In genomic region chr7:3291764-3292163, GRCm38 (mm10) we compare ENCODE assay signal across 10 mouse cellular contexts. TPM values are rescaled to one million over a fixed set of nuclear protein-coding genes. Genes with fewer than 3 reads are reported as not detected.
A peak's percentile ranks its signal among the peaks of the same experiment; 100 is the strongest.
DNase-seq lines count a peak whose midpoint lies in the region; ATAC-seq and TF ChIP-seq lines count a peak whose summit lies in the region.
"Had no signal": no experiment of that assay in that cellular context is flagged by ENCODE, and none has a peak within 500 bp of the region (broad histone marks: within the 10 kb centered on the region; RNA-seq: fewer than 3 reads in every experiment).

No protein-coding gene starts in this region.

- no peak for TF ChIP-seq CTCF in small intestine, adult 2 months (IDR thresholded peaks at IDR 0.05; ENCODE audit: extremely low read depth, insufficient read length, insufficient replicate concordance, low read depth, low read length)
- no peak for TF ChIP-seq CTCF in thymus, adult 2 months (IDR thresholded peaks at IDR 0.05; ENCODE audit: borderline replicate concordance, control insufficient read depth, extremely low read depth, insufficient read depth, low read length, poor library complexity)
- no peak for TF ChIP-seq CTCF in left cerebral cortex, adult 2 months (IDR thresholded peaks at IDR 0.05)

- ATAC-seq in megakaryocyte, adult 5-6 weeks (ENCODE audit: poor library complexity, severe bottlenecking), result no peak
- no peak for ATAC-seq in intestine, embryonic 15.5 days

- 51% methylated on average over 3 of the region's 3 CpGs for WGBS in heart, embryonic 10.5 days
- 57% methylated on average over 3 of the region's 3 CpGs for WGBS in intestine, embryonic 15.5 days
- 77% methylated on average over 3 of the region's 3 CpGs for WGBS in small intestine, adult 2 months
- 78% methylated on average over 3 of the region's 3 CpGs for WGBS in thymus, adult 2 months

- peak overlapping the region; percentile 68 for H3K4me3 ChIP-seq in heart, embryonic 10.5 days
- H3K4me3 ChIP-seq in megakaryocyte, embryonic 14.5 days (replicated peaks), result peak overlapping the region; percentile 62
- H3K4me3 ChIP-seq in intestine, embryonic 15.5 days (replicated peaks), result peak overlapping the region; percentile 40
- peak overlapping the region; percentile 45 for H3K4me3 ChIP-seq in small intestine, adult 2 months (ENCODE audit: low read depth, low read length)
- no peak overlapping the region for H3K4me3 ChIP-seq in thymus, adult 2 months (ENCODE audit: control insufficient read depth, insufficient read depth, low read length)
- H3K4me3 ChIP-seq in left cerebral cortex, adult 2 months, result no peak overlapping the region

- peak overlapping the region; percentile 45; the same call in 1 of the 2 replicates for H3K9ac ChIP-seq in intestine, embryonic 15.5 days

- H3K36me3 ChIP-seq in heart, embryonic 10.5 days, result peaks cover 30% of the 10 kb centered on the region
- H3K36me3 ChIP-seq in megakaryocyte, embryonic 14.5 days (replicated peaks; ENCODE audit: low read length), result peaks cover 8% of the 10 kb centered on the region
- H3K36me3 ChIP-seq in intestine, embryonic 15.5 days, result peaks cover 5% of the 10 kb centered on the region; the same call in 1 of the 2 replicates
- peaks cover 2% of the 10 kb centered on the region; the same call in 1 of the 2 replicates for H3K36me3 ChIP-seq in small intestine, adult 2 months (ENCODE audit: control insufficient read depth, insufficient read depth, low read length)
- H3K36me3 ChIP-seq in thymus, adult 2 months (ENCODE audit: control insufficient read depth, insufficient read depth, low read length), result no peaks in the 10 kb centered on the region

- intact Hi-C loops in left cerebral cortex, adult 2 months (cut with DNase I), result no loop called here

- peak overlapping the region; percentile 74 for H3K4me2 ChIP-seq in intestine, embryonic 15.5 days (replicated peaks)

- peaks cover 34% of the 10 kb centered on the region for H3K4me1 ChIP-seq in heart, embryonic 10.5 days
- H3K4me1 ChIP-seq in megakaryocyte, embryonic 14.5 days, result peaks cover 56% of the 10 kb centered on the region
- H3K4me1 ChIP-seq in intestine, embryonic 15.5 days (replicated peaks), result peaks cover 36% of the 10 kb centered on the region
- H3K4me1 ChIP-seq in small intestine, adult 2 months (ENCODE audit: control insufficient read depth, insufficient read depth, insufficient read length, low read length), result peaks cover 34% of the 10 kb centered on the region
- peaks cover 8% of the 10 kb centered on the region; the same call in 1 of the 2 replicates for H3K4me1 ChIP-seq in thymus, adult 2 months (replicated peaks; ENCODE audit: control insufficient read depth, insufficient read depth, low read length)

- no peaks in the 10 kb centered on the region for H3K27me3 ChIP-seq in heart, embryonic 10.5 days (ENCODE audit: insufficient read depth, poor library complexity, severe bottlenecking)
- H3K27me3 ChIP-seq in megakaryocyte, embryonic 14.5 days (replicated peaks), result peaks cover 2% of the 10 kb centered on the region
- no peaks in the 10 kb centered on the region for H3K27me3 ChIP-seq in intestine, embryonic 15.5 days (replicated peaks)
- no peaks in the 10 kb centered on the region for H3K27me3 ChIP-seq in small intestine, adult 2 months (ENCODE audit: control insufficient read depth, insufficient read depth, low read length)
- H3K27me3 ChIP-seq in thymus, adult 2 months (ENCODE audit: control insufficient read depth, insufficient read depth, low read length), result no peaks in the 10 kb centered on the region

- TF ChIP-seq POLR2A in small intestine, adult 2 months (IDR thresholded peaks at IDR 0.05; ENCODE audit: low read depth, low read length), result no peak
- no peak for TF ChIP-seq POLR2A in thymus, adult 2 months (IDR thresholded peaks at IDR 0.05; ENCODE audit: control insufficient read depth, extremely low read depth, insufficient read depth, low read length, poor library complexity)

- DNase-seq in heart, embryonic 10.5 days (ENCODE audit: low spot score), result no peak
- DNase-seq in heart, adult 11 months, result no peak
- no peak for DNase-seq in thymus, adult 2 months
- no peak for DNase-seq in left cerebral cortex, adult 2 months (ENCODE audit: extremely low spot score in 1 of 2, low spot score in 2 of 2)
- DNase-seq: adrenal gland, adult 8-10 months; kidney, adult 9 months had no signal

- H3K27ac ChIP-seq in heart, embryonic 10.5 days, result peak overlapping the region; percentile 93
- peak overlapping the region; percentile 94 for H3K27ac ChIP-seq in intestine, embryonic 15.5 days
- H3K27ac ChIP-seq in small intestine, adult 2 months (ENCODE audit: insufficient read depth, low read depth, low read length), result peak overlapping the region; percentile 67
- H3K27ac ChIP-seq in thymus, adult 2 months (ENCODE audit: control insufficient read depth, insufficient read depth, low read length), result no peak overlapping the region
- H3K27ac ChIP-seq in left cerebral cortex, adult 2 months, result no peak overlapping the region

- H3K9me3 ChIP-seq in heart, embryonic 10.5 days, result no peaks in the 10 kb centered on the region; the same call in 1 of the 2 replicates
- H3K9me3 ChIP-seq in megakaryocyte, embryonic 14.5 days, result no peaks in the 10 kb centered on the region
- H3K9me3 ChIP-seq in intestine, embryonic 15.5 days, result no peaks in the 10 kb centered on the region

RNA-seq across cellular contexts. Expression of gene Prkcg, which starts 2.8 kb away (rescaled TPM):
- polyA plus RNA-seq in heart, embryonic 10.5 days (2016; fragmentation: Nextera tagmentation; extraction: Ambion mirVana), result 0.16 and 0.35 TPM in 2 replicates
- polyA plus RNA-seq in megakaryocyte, embryonic 14.5 days (2012; ENCODE audit: insufficient read depth, low replicate concordance), result 0.23 TPM in 1 of 2 replicates, not detected in the other
- total RNA-seq in megakaryocyte, adult 5-6 weeks (2015), result 1.3 and 1.6 TPM in 2 replicates
- 0.81 and 0.92 TPM in 2 replicates for total RNA-seq in megakaryocyte, adult 5-6 weeks (2017)
- polyA plus RNA-seq in intestine, embryonic 15.5 days (2015; fragmentation: Nextera tagmentation; extraction: Ambion mirVana), result 0.27 and 0.45 TPM in 2 replicates
- polyA plus RNA-seq in small intestine, adult 2 months (2012; rRNA removed), result 0.60 and 1.0 TPM in 2 replicates
- 0.86 and 0.94 TPM in 2 replicates for polyA plus RNA-seq in thymus, adult 2 months (2012; rRNA removed)
- total RNA-seq in left cerebral cortex, adult 2 months (2021), result 100 to 1,000 TPM; 262 to 263 TPM

RNA-seq across cellular contexts. Expression of gene Myadm, which starts 2.9 kb away (rescaled TPM):
- 127 and 180 TPM in 2 replicates for polyA plus RNA-seq in heart, embryonic 10.5 days (2016; fragmentation: Nextera tagmentation; extraction: Ambion mirVana)
- 1.5 and 8.9 TPM in 2 replicates for polyA plus RNA-seq in megakaryocyte, embryonic 14.5 days (2012; ENCODE audit: insufficient read depth, low replicate concordance)
- 246 and 261 TPM in 2 replicates for total RNA-seq in megakaryocyte, adult 5-6 weeks (2015)
- total RNA-seq in megakaryocyte, adult 5-6 weeks (2017), result 75.7 and 78.5 TPM in 2 replicates
- polyA plus RNA-seq in intestine, embryonic 15.5 days (2015; fragmentation: Nextera tagmentation; extraction: Ambion mirVana), result 131 and 135 TPM in 2 replicates
- polyA plus RNA-seq in small intestine, adult 2 months (2012; rRNA removed), result 132 and 142 TPM in 2 replicates
- polyA plus RNA-seq in thymus, adult 2 months (2012; rRNA removed), result 62.1 and 86.4 TPM in 2 replicates
- total RNA-seq in left cerebral cortex, adult 2 months (2021), result 10 to 100 TPM; 61.9 to 62.1 TPM

RNA-seq across cellular contexts. Expression of gene Cacng7, which starts 41.0 kb away (rescaled TPM):
- polyA plus RNA-seq in heart, embryonic 10.5 days (2016; fragmentation: Nextera tagmentation; extraction: Ambion mirVana), result 0.22 and 1.3 TPM in 2 replicates
- polyA plus RNA-seq in megakaryocyte, embryonic 14.5 days (2012; ENCODE audit: insufficient read depth, low replicate concordance), result not detected in 2 replicates
- not detected in 2 replicates for total RNA-seq in megakaryocyte, adult 5-6 weeks (2015)
- not detected in 2 replicates for total RNA-seq in megakaryocyte, adult 5-6 weeks (2017)
- polyA plus RNA-seq in intestine, embryonic 15.5 days (2015; fragmentation: Nextera tagmentation; extraction: Ambion mirVana), result 1.2 and 1.8 TPM in 2 replicates
- 7.5 and 8.8 TPM in 2 replicates for polyA plus RNA-seq in small intestine, adult 2 months (2012; rRNA removed)
- 2.6 and 2.7 TPM in 2 replicates for polyA plus RNA-seq in thymus, adult 2 months (2012; rRNA removed)
- 100 to 1,000 TPM; 180 to 201 TPM for total RNA-seq in left cerebral cortex, adult 2 months (2021)

RNA-seq across cellular contexts. Expression of gene Nlrp12, which starts 42.2 kb away (rescaled TPM):
- polyA plus RNA-seq in heart, embryonic 10.5 days (2016; fragmentation: Nextera tagmentation; extraction: Ambion mirVana), result 0.06 TPM in 1 of 2 replicates, not detected in the other
- not detected in 2 replicates for polyA plus RNA-seq in megakaryocyte, embryonic 14.5 days (2012; ENCODE audit: insufficient read depth, low replicate concordance)
- 3.9 and 4.0 TPM in 2 replicates for total RNA-seq in megakaryocyte, adult 5-6 weeks (2015)
- 7.5 and 7.8 TPM in 2 replicates for total RNA-seq in megakaryocyte, adult 5-6 weeks (2017)
- polyA plus RNA-seq in intestine, embryonic 15.5 days (2015; fragmentation: Nextera tagmentation; extraction: Ambion mirVana), result not detected in 2 replicates
- polyA plus RNA-seq in small intestine, adult 2 months (2012; rRNA removed), result 0.05 and 0.06 TPM in 2 replicates
- polyA plus RNA-seq in thymus, adult 2 months (2012; rRNA removed), result 0.11 and 0.13 TPM in 2 replicates
- under 1 TPM in 1 of 2 experiments, not detected in 1; 0.11 TPM for total RNA-seq in left cerebral cortex, adult 2 months (2021)

Comparison
In these comparisons a context has a peak if more than half of its experiments do, and no peak if none do; other contexts are left out.
1. H3K27ac ChIP-seq: peak in heart, embryonic 10.5 days (single experiment), intestine, embryonic 15.5 days (single experiment) and small intestine, adult 2 months (single experiment); none in thymus, adult 2 months (single experiment) and left cerebral cortex, adult 2 months (single experiment).
2. H3K4me3 ChIP-seq: peak in heart, embryonic 10.5 days (single experiment), megakaryocyte, embryonic 14.5 days (single experiment), intestine, embryonic 15.5 days (single experiment) and small intestine, adult 2 months (single experiment); none in thymus, adult 2 months (single experiment) and left cerebral cortex, adult 2 months (single experiment).